Mouse (Mus musculus) B cell, adult 2 months (primary cell): Measurements from ENCODE around the gene Entpd4b.
"Not testable (repeated sequence)": the region's sequence is repeated elsewhere in the genome, so short reads cannot be mapped to it uniquely, and the experiment has no call there.

Experiments
- DNase-seq, 2 experiments: peaks; one replicate each; pipeline ENCODE4 v3.0.0; 2022

The Entpd4b gene

GRCm38 (mm10) chr14:69555110-69555831 lies at the start of gene Entpd4b:
Gene Entpd4b (plus strand): TSS chr14:69555424.
- not testable (repeated sequence) for DNase-seq

- DNase-seq, result not testable (repeated sequence)
Observed at GRCm38 (mm10) chr14:69507000-69507399, 48.2 kb upstream of the Entpd4b start.

GRCm38 (mm10) chr14:69512449-69512848 lies 42.8 kb upstream of the Entpd4b start, which contains the start of gene Gm27179:
Gene Gm27179 (minus strand): TSS chr14:69512549.
- not testable (repeated sequence) for DNase-seq

DNA sequence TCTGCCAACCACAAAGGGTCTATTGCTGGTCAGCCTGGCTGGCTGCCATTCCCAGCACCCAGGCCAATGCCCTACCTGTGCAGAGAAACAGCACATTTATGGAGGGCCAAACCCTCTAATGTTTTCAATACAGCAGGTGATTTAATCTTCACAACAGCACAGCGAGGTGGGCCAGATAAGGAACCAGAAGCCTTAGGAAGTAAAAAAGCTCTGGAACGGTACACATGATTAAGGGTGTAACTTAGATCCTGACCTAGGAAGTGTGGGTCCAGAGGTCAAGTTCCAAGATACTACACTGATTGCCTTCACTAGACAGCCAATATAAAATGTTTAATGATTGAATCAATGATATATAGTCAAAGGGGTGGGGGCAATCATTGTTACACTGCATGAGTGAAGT lies 34.4 kb upstream of the Entpd4b start:
- DNase-seq, result not testable (repeated sequence)

GRCm38 (mm10) chr14:69523001-69523400 lies 32.2 kb upstream of the Entpd4b start:
- DNase-seq, result not testable (repeated sequence)

GRCm38 (mm10) chr14:69526202-69526601 lies 29.0 kb upstream of the Entpd4b start:
- not testable (repeated sequence) for DNase-seq

DNA sequence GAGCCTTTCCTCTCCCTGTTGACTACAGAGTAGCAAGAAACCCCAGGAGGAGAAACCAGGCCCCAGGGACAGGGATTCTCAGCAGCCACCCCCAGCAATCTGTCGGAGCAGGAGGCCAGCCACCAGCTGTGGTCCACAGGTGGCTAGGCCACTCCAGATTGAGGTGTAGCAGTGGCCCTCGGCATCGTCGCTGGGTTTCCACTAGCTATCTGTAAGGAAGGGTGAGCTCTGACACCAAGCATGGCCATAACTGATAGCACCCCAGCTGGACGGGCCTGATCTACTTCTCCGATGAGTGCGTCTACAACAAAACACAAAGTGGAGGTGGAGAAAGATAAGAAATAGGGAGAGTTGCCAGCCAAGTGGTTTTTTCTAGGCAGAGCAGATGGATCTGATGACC lies 18.7 kb upstream of the Entpd4b start:
- DNase-seq, result not testable (repeated sequence)

GRCm38 (mm10) chr14:69540113-69540512 lies 15.1 kb upstream of the Entpd4b start:
- not testable (repeated sequence) for DNase-seq

- DNase-seq, result not testable (repeated sequence)
Observed at GRCm38 (mm10) chr14:69542695-69543094, 12.5 kb upstream of the Entpd4b start.

GRCm38 (mm10) chr14:69544033-69544432 lies 11.2 kb upstream of the Entpd4b start:
- not testable (repeated sequence) for DNase-seq

DNA sequence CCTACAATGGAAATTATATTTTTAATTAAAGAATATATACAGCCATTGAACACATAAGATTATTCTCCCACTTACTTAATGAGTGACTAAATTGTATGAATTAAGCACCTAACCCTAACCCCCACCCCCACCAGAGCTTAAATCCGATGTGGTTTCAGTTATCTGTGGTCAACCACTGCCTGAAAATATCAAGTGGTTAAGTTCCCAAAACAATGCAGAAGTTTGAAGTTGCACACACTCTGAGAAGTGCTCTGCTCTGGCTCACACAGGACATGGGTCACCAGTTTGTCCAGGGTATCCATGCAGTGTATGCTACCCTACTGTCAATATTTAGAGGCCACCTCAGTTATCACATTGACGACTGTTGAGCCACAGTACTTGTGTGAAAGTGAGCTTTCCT lies 10.2 kb upstream of the Entpd4b start:
- not testable (repeated sequence) for DNase-seq

GRCm38 (mm10) chr14:69547310-69547709 lies 7.9 kb upstream of the Entpd4b start:
- not testable (repeated sequence) for DNase-seq

DNA sequence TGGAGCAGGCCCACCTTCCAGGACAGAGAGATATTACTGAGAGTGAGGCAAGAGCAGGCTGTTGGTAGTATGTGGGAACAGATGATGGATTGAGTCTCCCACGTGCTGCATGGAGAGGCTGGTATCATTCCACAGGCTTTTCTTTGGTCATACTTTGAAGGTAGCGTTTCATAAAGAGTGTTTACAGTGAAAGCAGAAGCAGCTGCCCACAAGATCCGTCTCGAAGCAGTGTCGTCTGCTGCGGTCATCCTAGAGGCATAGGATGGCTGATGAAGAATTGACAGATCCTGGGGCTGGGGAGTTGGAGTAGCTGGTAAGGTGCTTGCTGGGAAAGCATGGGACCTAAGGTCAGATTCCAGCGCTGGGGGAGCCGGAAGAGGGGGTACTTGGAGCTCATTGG lies 1.6 kb downstream of the Entpd4b start:
- DNase-seq, result not testable (repeated sequence)

DNA sequence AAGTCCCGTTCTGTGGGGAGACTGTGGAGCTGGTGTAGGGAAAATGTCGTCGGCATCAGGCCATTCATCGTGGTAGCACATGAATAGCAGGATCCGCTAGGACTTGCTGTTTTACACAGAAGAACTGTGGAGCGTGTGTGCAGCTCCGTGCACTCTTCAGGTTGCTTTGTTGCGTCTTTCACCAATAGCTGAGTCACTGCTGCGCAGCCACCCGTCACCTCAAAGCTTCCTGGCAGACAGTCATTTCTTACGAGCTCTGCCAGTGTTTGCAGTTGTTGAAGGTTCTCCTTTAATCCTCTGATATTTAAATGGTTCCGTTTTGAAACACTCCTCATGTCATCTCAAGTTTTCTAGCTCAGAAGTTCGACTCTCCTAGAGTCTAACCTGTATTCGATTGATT lies 2.3 kb downstream of the Entpd4b start:
- DNase-seq, result not testable (repeated sequence)
